Mouse (Mus musculus): Measurements from ENCODE around the gene B3galnt2. TPM values are rescaled to one million over a fixed set of nuclear protein-coding genes. Genes with fewer than 3 reads are reported as not detected.
"Not testable (repeated sequence)": the region's sequence is repeated elsewhere in the genome, so short reads cannot be mapped to it uniquely, and the experiment has no call there.

The B3galnt2 gene
- polyA plus RNA-seq, 1 experiment from 2014 or later, result 9.7 TPM

DNA sequence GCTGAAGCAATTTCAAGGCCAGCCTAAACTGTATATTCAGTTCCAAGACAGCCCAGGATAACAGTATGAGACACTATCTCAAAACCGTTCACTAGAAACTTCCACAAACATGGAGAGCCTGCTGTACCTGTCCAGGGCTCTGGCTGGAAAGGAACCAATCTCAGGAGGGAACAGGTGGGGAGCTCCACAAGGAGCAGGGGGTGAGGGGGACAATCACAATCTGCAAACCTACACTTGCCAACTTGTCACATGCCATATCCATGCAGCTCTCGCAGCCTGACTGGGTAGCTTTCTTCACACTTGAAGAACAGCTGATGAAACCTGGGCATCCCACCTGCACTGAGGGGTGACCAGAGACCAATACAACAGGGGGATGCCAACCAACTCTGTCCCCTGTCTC lies 59.7 kb downstream of the B3galnt2 start:
- no peaks in the 10 kb centered on the region for H3K27me3 ChIP-seq (ENCODE audit: insufficient read depth, low read length)
- peaks cover 31% of the 10 kb centered on the region for H3K36me3 ChIP-seq (replicated peaks; ENCODE audit: insufficient read depth, low read length)
- 83% methylated on average over 2 of the region's 2 CpGs for WGBS (ENCODE audit: insufficient replicate concordance)
- no peaks in the 10 kb centered on the region for H3K9me3 ChIP-seq (ENCODE audit: low read length)
- no peak overlapping the region for H3K27ac ChIP-seq (ENCODE audit: low read depth)
- H3K9ac ChIP-seq (replicated peaks), result no peak overlapping the region
- H3K4me2 ChIP-seq (ENCODE audit: low read depth, low read length), result no peak overlapping the region
- ATAC-seq (no peak), DNase-seq (no peak)
- no peak overlapping the region for H3K4me3 ChIP-seq (ENCODE audit: low read depth, low read length)
- TF ChIP-seq CTCF (IDR thresholded peaks at IDR 0.05; ENCODE audit: low read depth) (no peak), EP300 (IDR thresholded peaks at IDR 0.05; ENCODE audit: low read depth) (no peak)
- H3K4me1 ChIP-seq (ENCODE audit: insufficient read depth), result no peaks in the 10 kb centered on the region; the same call in 1 of the 2 replicates

DNA sequence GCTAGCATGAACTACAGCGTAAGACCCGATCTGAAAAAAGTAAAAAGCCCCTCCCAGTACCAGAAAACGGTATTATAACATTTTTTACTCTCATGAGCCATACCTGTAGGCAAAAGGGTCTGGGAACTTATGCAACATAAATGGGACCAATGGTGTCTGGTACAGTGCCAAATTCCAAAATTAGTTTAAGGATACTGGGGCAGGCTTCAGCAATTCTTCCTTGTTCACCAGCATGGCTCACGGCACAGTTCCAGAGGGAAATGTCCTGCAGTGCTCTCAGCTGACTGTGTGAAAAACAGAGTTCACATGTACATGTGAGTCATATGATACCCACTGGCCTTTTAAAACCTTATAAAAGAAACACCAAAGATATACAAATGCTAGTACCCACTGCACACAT lies 60.3 kb downstream of the B3galnt2 start:
- DNase-seq (no peak), ATAC-seq (no peak)
- Histone ChIP-seq H3K9ac (replicated peaks) (no peak overlapping the region), H3K4me2 (ENCODE audit: low read depth, low read length) (no peak overlapping the region), H3K27me3 (ENCODE audit: insufficient read depth, low read length) (no peaks in the 10 kb centered on the region), H3K4me1 (ENCODE audit: insufficient read depth) (peaks cover 2% of the 10 kb centered on the region), H3K9me3 (ENCODE audit: low read length) (no peaks in the 10 kb centered on the region), H3K36me3 (replicated peaks; ENCODE audit: insufficient read depth, low read length) (peaks cover 31% of the 10 kb centered on the region), H3K27ac (ENCODE audit: low read depth) (no peak overlapping the region), H3K4me3 (ENCODE audit: low read depth, low read length) (no peak overlapping the region)
- no peak for TF ChIP-seq EP300 (IDR thresholded peaks at IDR 0.05; ENCODE audit: low read depth)
- TF ChIP-seq CTCF (IDR thresholded peaks at IDR 0.05; ENCODE audit: low read depth), result no peak
- WGBS (ENCODE audit: insufficient replicate concordance), result 88% methylated on average over 4 of the region's 4 CpGs

DNA sequence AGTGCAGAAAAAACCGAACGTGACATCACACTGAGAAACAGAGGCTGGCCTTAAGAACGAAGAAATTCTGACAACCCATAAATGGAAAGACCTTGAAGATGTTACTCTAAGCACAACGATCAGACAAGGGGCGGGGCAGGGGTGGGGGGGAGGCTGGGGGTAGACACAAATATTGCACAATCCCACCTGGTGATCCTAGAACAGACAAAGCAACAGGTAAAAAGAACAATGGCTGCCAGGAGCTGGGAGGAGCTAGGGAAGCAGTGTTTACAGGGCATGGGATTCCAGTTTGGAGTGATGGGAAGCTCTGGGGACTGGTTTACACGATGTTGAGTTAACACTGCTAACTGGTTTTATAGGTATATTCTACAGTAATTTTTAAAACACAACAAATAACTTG lies 61.3 kb downstream of the B3galnt2 start:
- no peak for TF ChIP-seq CTCF (IDR thresholded peaks at IDR 0.05; ENCODE audit: low read depth)
- TF ChIP-seq EP300 (IDR thresholded peaks at IDR 0.05; ENCODE audit: low read depth), result no peak
- H3K4me2 ChIP-seq (ENCODE audit: low read depth, low read length), result no peak overlapping the region
- H3K4me1 ChIP-seq (ENCODE audit: insufficient read depth), result peaks cover 5% of the 10 kb centered on the region
- ATAC-seq (no peak), DNase-seq (no peak)
- no peaks in the 10 kb centered on the region for H3K27me3 ChIP-seq (ENCODE audit: insufficient read depth, low read length)
- H3K4me3 ChIP-seq (ENCODE audit: low read depth, low read length), result no peak overlapping the region
- H3K27ac ChIP-seq (ENCODE audit: low read depth), result no peak overlapping the region
- H3K9ac ChIP-seq (replicated peaks), result no peak overlapping the region
- H3K36me3 ChIP-seq (replicated peaks; ENCODE audit: insufficient read depth, low read length), result peaks cover 28% of the 10 kb centered on the region
- no peaks in the 10 kb centered on the region for H3K9me3 ChIP-seq (ENCODE audit: low read length)
- WGBS (ENCODE audit: insufficient replicate concordance), result 91% methylated on average over 6 of the region's 6 CpGs

DNA sequence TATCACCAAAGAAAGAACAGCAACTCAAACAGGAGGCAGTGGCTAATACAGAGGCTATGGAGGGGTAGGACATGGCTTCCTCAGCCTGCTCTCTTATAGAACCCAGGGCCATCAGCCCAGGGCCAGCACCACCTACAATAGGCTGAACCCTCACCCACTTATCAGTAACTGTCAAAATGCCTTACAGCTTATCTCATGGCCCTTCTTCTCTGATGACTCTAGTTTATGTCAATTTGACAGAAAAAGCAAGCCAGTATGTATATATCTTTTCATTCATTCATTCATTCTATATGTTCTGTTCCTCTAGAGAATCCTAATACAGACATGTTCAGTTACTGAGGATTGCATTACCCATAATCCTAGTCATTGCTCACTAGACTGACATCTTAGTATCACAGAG lies 64.0 kb downstream of the B3galnt2 start:
- TF ChIP-seq CTCF (IDR thresholded peaks at IDR 0.05; ENCODE audit: low read depth), result no peak
- TF ChIP-seq EP300 (IDR thresholded peaks at IDR 0.05; ENCODE audit: low read depth), result peak; percentile 55
- no peaks in the 10 kb centered on the region for H3K27me3 ChIP-seq (ENCODE audit: insufficient read depth, low read length)
- H3K4me2 ChIP-seq (ENCODE audit: low read depth, low read length), result no peak overlapping the region
- H3K9ac ChIP-seq (replicated peaks), result no peak overlapping the region
- ATAC-seq (peak; percentile 31; the same call in 1 of the 2 replicates), DNase-seq (no peak)
- H3K9me3 ChIP-seq (ENCODE audit: low read length), result no peaks in the 10 kb centered on the region
- peaks cover 13% of the 10 kb centered on the region for H3K36me3 ChIP-seq (replicated peaks; ENCODE audit: insufficient read depth, low read length)
- H3K4me1 ChIP-seq (ENCODE audit: insufficient read depth), result peaks cover 5% of the 10 kb centered on the region
- peak overlapping the region; percentile 11; the same call in 1 of the 2 replicates for H3K27ac ChIP-seq (ENCODE audit: low read depth)
- no peak overlapping the region for H3K4me3 ChIP-seq (ENCODE audit: low read depth, low read length)

GRCm38 (mm10) chr13:14018852-14019251 lies 64.6 kb downstream of the B3galnt2 start:
- Histone ChIP-seq H3K27ac (ENCODE audit: low read depth) (peak overlapping the region; percentile 11; the same call in 1 of the 2 replicates), H3K4me3 (ENCODE audit: low read depth, low read length) (no peak overlapping the region), H3K27me3 (ENCODE audit: insufficient read depth, low read length) (no peaks in the 10 kb centered on the region), H3K9ac (replicated peaks) (no peak overlapping the region), H3K4me2 (ENCODE audit: low read depth, low read length) (no peak overlapping the region), H3K36me3 (replicated peaks; ENCODE audit: insufficient read depth, low read length) (peaks cover 13% of the 10 kb centered on the region), H3K4me1 (ENCODE audit: insufficient read depth) (peaks cover 5% of the 10 kb centered on the region), H3K9me3 (ENCODE audit: low read length) (no peaks in the 10 kb centered on the region)
- 74% methylated on average over 3 of the region's 3 CpGs for WGBS (ENCODE audit: insufficient replicate concordance)
- ATAC-seq (no peak), DNase-seq (no peak)
- TF ChIP-seq CTCF (IDR thresholded peaks at IDR 0.05; ENCODE audit: low read depth), result no peak
- no peak for TF ChIP-seq EP300 (IDR thresholded peaks at IDR 0.05; ENCODE audit: low read depth)

GRCm38 (mm10) chr13:14021417-14021816 lies 67.1 kb downstream of the B3galnt2 start:
- H3K4me2 ChIP-seq (ENCODE audit: low read depth, low read length); H3K9me3 ChIP-seq (ENCODE audit: low read length); DNase-seq; H3K4me3 ChIP-seq (ENCODE audit: low read depth, low read length); H3K9ac ChIP-seq (replicated peaks); H3K27me3 ChIP-seq (ENCODE audit: insufficient read depth, low read length); H3K4me1 ChIP-seq (ENCODE audit: insufficient read depth): not testable (repeated sequence)
- ATAC-seq, result peak; percentile 61
- Histone ChIP-seq H3K36me3 (replicated peaks; ENCODE audit: insufficient read depth, low read length) (peaks cover 14% of the 10 kb centered on the region), H3K27ac (ENCODE audit: low read depth) (peak overlapping the region; percentile 48; the same call in 1 of the 2 replicates)
- 44% methylated on average over 8 of the region's 12 CpGs for WGBS (ENCODE audit: insufficient replicate concordance)
- peak; percentile 63 for TF ChIP-seq EP300 (IDR thresholded peaks at IDR 0.05; ENCODE audit: low read depth)

DNA sequence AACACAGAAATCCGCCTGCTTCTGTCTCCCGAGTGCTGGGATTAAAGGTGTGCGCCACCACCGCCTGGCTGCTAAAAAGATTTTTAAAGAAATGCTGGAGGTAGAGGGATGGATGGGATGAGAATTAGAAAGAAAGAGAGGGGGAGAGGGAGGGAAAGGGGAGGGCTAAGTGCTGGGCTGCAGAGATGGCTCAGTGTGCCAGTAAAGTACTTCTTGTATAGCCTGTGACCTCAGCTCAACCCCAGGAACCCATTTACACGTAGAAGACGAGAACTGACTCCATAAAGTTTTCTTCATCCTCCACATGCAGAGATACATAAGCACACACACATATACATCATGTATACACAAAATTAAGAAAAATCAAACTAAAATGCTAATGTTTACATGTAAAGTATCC lies 71.3 kb downstream of the B3galnt2 start:
- Histone ChIP-seq H3K36me3 (replicated peaks; ENCODE audit: insufficient read depth, low read length) (peaks cover 28% of the 10 kb centered on the region), H3K9ac (replicated peaks) (no peak overlapping the region), H3K4me3 (ENCODE audit: low read depth, low read length) (no peak overlapping the region), H3K4me1 (ENCODE audit: insufficient read depth) (peaks cover 4% of the 10 kb centered on the region; the same call in 1 of the 2 replicates), H3K4me2 (ENCODE audit: low read depth, low read length) (no peak overlapping the region), H3K27ac (ENCODE audit: low read depth) (no peak overlapping the region), H3K9me3 (ENCODE audit: low read length) (no peaks in the 10 kb centered on the region), H3K27me3 (ENCODE audit: insufficient read depth, low read length) (no peaks in the 10 kb centered on the region)
- TF ChIP-seq EP300 (IDR thresholded peaks at IDR 0.05; ENCODE audit: low read depth) (no peak), CTCF (IDR thresholded peaks at IDR 0.05; ENCODE audit: low read depth) (no peak)
- WGBS (ENCODE audit: insufficient replicate concordance), result 88% methylated on average over 6 of the region's 6 CpGs
- ATAC-seq (no peak), DNase-seq (no peak)
